Mouse (Mus musculus) v-Abl transformed pro-B cells (cell line): ENCODE results near the gene Renbp.

Source experiments
- in situ Hi-C, 2 experiments: fragments of 400-800 bp; cut with MboI; formaldehyde crosslinking; loops; one replicate each; pipeline ENCODE4 v1.15.1; 2025; ENCODE audit not compliant: unreplicated experiment in 2 of 2

The Renbp gene

DNA sequence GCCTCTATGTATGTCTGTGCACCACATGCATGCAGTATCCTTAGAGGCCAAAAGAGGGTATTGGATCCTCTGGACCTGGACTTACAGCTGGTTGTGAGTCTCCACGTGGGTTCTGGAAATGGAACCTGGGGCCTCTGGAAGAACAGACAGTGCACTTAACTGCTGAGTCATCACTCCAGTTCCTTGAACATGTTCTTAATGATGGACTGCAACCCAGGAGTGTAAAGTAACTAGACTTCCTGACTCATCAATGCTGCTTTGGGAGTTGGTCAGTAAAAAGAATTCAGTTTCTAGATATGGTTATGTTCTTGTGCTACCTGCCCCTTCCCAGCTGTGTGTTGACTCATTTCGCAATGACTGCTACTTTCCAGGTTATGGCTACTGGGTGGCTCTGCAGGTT is 1.2 kb upstream of the Renbp start:
- in situ Hi-C loops = loop anchor here in 1 of 2 experiments (10.0 kb wide), 1 partner anchor 127 kb away; no protein-coding TSS in a partner anchor

DNA sequence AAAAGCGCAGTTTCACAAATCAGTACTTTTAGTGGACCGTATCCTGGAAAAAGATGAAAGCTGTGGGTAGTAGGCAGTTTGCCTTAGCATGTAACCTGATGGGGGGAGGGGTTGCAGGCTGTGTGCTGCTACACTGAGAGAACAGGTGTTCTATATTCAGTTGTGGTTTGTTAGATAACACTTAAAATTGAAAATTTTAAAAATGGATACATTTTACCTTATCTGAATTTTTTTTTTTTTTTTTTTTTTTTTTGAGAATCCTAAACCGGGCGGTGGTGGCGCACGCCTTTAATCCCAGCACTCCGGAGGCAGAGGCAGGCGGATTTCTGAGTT is 8.1 kb downstream of the Renbp start:
- in situ Hi-C loops = no loop called here

DNA sequence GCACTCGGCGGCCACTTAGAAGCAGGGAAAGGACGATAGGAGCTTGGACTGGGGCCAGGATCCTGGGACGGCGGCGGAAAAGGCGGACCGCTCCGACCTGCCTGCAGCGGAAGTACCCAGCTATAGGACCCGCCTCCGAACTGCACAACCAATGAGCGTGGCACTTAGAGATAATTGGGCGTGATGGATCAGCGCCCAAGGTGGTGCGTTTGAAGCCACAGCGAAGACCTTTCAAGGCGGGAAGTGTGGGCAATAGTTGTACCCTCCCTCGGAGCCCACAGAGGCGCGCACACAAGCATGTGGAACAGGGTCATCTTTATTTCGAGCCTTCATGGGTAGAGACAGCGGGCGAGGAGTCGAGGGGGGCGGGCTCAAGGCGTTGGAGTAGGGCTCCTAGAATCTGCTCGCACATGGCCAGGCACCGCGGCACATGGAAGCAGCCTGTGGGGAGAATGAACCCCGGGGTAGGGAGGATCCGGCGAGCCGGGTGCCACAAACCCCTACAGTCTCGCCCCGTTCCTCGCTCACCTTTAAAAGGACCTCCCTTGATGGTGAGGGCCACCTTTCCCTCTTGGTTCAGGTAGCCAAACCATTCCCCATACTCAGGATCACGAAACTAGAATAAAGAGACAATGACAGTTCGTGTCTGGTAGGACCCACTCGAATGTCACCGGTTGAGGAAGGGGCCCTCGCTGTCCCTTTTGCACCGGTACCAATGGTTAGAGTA is 8.7 kb downstream of the Renbp start, which contains the start of the genes Arhgap4 and Naa10:
Gene Arhgap4, minus strand, starts transcription at position 48 of the 727 bp plus-strand sequence.
Gene Naa10, minus strand, starts transcription at position 122 of the 727 bp plus-strand sequence.
- in situ Hi-C loops = no loop called here

DNA sequence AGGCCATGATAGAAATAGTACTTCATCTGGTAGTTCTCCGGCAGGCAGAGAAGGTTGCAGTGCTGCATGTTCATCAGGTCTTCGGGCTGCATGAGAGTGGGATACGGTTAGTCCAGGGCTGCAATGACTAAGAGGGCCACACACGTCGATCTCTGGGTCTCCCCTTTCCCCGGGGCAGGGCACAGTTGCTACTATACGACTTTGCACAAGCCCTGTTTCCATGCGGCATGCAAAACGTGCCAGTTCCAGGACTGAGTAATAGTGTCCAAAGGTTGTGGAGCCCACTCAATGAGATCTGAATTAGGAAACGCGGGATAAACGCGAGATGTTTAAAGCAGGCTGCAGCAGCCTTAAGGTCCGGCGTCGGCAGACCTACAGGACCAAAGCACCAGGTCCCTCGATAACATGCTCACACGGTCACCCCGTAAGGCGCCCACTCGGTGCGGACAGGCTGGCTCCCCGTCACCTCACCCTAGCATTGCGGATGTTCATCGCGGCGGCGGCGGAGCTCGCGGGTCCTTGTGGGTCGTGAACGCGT is 9.3 kb downstream of the Renbp start:
- in situ Hi-C loops = no loop called here

DNA sequence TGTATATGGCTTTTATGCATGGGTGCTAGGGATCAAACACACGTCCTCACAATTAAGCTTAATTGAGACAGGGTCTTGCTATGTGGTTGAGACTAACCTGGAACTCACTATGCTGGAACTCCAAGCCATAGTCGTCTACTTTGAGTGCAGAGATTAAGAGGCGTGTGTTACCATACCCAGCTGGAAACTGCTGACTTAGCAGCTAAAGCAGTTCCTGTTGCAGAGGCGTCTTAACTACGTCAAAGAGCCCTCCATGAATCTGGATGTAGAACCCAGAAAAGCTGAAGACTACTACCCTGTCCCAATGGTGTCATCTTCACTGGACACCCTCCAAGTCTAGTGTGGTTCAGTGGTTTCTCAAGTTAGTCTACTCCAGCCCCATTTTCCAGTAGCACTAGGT is 12.0 kb downstream of the Renbp start:
- in situ Hi-C loops = loop anchor here in 1 of 2 experiments (10.0 kb wide), 1 partner anchor 204 kb away; the partner anchor contains the start of genes Abcd1 and Bcap31

DNA sequence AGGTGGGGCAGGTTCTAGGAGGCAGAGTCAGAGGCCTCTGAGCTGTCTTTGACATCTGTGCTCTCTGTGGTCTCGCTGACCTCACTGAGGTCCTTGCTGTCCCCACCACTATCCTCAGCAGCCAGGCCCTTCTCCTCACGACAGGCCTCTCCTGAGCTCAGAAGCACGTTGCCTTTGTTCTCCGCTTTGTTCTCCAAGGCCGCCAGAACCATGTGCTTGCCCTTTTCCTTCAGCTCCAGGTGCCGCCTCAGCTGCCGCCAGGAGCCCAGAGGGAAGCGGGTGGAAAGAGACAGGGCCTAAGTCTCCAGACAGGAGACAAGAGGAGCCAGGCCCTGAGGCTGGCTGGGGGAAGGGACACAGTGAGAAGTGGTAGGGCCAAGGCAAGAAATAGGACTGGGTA is 13.7 kb downstream of the Renbp start:
- in situ Hi-C loops = loop anchor here in 1 of 2 experiments (10.0 kb wide), 1 partner anchor 202 kb away; the partner anchor contains the start of genes Abcd1 and Bcap31

DNA sequence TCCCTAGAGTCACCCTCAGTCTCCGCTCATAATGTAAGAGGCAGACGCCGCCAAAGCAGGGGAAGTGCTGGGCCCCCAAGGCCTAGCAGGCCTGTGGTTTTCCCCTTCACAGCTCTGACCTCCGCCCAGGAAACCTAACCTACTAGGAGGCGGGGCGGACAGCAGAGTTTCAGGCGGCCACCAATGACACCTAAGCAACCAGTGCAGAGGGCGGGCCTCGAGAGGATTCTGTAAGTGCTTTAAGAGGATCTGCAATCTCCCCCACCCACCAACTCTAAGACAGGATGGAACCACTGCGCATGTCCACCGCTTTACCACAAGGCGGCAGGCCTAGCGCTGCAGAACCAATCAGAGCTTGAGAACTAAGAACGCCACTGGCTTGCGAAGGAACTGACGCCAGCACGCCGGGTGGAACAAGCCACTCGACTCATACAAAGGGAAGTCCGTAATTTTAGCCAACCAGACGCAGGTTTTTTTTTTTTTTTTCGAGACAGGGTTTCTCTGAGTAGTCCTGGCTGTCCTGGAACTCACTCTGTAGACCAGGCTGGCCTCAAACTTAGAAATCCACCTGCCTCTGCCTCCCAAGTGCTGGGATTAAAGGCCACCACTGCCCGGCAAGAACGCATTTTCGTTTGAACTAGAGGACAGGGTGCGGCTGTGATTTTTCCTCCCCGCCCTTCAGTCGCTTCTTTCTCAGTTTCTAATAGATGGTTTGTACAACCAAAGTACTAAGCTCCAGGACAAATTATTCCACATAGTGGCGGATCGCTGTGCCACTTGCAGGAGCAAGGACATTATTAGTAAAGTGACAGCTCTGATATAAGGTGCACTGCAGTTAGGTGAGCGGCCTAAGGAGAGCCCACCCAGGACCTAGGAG is 15.6 kb downstream of the Renbp start:
- in situ Hi-C loops = loop anchor here in 1 of 2 experiments (10.0 kb wide), 1 partner anchor 200 kb away; the partner anchor contains the start of genes Abcd1 and Bcap31

DNA sequence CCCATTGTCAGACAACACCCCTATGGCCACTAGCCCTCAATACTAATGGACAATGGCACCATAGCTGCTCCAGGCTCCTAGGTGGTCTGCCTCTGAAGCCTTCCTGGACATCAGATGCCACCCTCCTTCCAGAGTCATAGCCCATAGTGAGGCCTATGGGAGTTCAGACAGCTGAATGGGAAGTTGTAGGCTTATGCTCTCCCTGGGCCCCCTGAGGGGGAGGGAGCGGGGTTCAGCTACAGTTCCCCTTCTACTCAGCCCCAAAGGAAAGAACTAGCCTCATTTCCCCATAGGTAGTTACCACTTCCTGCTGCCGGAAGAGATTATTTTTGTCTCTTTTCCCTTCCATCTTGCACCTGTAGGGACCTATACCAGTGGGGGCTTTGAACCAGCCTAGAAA is 19.1 kb downstream of the Renbp start:
- in situ Hi-C loops = loop anchor here in 1 of 2 experiments (10.0 kb wide), 1 partner anchor 197 kb away; the partner anchor contains the start of genes Abcd1 and Bcap31

DNA sequence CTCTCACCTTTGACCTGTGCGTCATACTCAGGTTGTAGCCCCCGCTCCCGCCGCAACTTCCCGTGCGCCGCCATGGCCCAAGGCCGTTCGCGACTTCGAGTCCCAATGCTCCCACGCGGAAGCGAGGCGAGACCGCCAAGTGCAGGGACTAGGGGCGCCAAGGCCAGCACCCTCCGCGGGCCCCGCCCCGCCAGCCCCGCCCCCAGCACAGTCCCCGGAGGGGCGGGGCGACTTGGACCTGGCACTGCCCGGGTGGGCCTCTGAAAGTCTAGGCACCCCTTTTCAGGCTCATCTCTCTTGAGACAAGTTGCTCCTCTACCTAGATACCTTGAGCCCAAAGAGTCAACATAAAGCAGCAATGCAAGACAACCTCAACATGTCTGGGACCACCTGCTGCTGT is 19.5 kb downstream of the Renbp start:
- in situ Hi-C loops = loop anchor here in 1 of 2 experiments (10.0 kb wide), 1 partner anchor 196 kb away; the partner anchor contains the start of genes Abcd1 and Bcap31

DNA sequence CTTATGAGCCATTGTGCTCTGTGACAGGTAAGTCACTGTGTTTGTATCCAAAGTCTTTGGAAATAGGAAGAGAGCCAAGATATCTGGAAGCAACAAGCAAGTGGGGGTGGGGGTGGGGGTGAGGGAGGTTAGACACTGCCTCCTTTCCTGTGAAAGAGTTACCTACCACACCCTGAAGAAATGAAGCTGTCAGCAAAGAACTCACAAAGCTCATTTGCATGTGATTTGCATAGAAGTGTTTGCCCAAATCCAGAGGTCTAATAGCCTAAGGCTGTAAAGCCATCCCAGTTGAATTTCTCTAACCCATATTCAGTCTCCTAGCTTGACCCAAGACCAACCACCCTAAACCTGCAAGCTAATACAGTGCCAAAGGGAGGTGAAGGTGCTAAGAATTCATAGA is 20.2 kb downstream of the Renbp start:
- in situ Hi-C loops = loop anchor here in 1 of 2 experiments (10.0 kb wide), 1 partner anchor 196 kb away; the partner anchor contains the start of genes Abcd1 and Bcap31

DNA sequence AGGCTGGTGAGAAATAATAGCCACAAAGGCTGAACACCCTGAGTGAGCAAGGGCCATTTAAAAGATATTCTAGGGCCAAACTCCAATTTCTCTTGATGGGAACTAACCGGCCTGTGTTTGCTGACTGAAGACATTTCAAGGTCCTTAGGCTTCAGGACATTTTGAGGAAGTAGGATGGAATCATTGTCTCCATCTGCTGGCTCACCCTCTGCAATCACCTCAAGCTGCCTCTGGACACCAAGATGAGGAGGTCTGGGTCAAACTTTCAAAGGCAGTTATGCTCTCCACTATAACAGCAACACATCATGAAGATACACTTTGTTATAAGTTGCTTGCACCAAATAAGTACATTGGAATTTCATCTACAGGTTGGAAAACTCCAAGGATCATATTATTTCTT is 20.6 kb downstream of the Renbp start:
- in situ Hi-C loops = loop anchor here in 1 of 2 experiments (10.0 kb wide), 1 partner anchor 195 kb away; the partner anchor contains the start of genes Abcd1 and Bcap31

DNA sequence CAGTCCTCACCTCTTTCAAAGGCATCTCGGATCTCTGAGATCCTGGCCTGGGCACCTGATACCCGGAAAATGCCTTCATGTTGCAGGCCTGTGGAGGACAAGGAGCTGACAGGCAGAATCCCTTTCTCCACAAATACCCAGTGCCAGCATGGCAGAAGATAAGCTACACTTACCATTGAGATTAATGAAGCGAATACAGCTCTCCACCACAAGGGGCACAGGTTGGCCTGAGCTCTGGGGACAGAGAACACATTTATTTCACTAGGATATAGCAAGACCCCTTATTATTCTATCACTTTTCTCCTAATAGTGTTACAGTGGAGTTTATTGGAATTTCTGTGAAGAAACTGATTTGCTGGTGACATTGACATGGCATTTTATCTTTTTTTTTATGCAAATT is 32.7 kb downstream of the Renbp start:
- in situ Hi-C loops = loop anchor here (5.0 to 10.0 kb wide), 2 partner anchors 47 to 49 kb away; no protein-coding TSS in a partner anchor

DNA sequence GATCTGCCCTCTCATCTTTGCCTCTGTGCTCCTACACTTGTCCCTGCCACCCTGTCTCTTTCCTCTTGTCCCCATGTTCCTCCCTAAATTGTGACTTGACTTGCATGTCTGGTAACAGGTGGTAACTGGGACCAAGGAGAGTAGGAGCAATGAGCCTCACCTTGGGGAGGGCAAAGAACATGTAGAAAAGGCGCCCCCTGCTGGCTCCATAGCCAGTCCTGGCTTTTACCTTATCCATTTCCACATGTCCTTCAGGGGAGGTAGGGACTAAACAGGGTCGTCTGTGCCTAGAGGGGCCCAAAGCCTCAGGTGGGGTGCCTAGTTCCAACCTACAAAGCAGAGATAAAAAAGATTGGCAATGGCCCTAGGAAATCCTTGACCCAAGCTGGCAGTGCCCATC is 34.9 kb downstream of the Renbp start, which contains the start of gene L1cam:
Gene L1cam, minus strand, starts transcription at position 387 of the 400 bp plus-strand sequence.
- in situ Hi-C loops = loop anchor here (5.0 to 10.0 kb wide), 2 partner anchors 49 to 52 kb away; no protein-coding TSS in a partner anchor

DNA sequence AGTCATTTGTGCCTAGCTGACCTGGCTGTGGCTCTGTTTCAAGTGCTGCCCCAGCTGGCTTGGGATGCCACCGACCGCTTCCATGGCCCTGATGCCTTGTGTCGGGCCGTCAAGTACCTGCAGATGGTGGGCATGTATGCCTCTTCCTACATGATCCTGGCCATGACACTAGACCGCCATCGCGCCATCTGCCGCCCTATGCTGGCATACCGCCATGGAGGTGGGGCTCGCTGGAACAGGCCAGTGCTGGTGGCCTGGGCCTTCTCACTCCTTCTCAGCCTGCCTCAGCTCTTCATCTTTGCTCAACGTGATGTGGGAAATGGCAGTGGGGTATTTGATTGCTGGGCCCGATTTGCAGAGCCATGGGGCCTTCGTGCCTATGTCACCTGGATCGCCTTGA is 37.8 kb downstream of the Renbp start:
- in situ Hi-C loops = loop anchor here in 1 of 2 experiments (5.0 to 10.0 kb wide), 2 partner anchors 52 to 96 kb away; no protein-coding TSS in a partner anchor

DNA sequence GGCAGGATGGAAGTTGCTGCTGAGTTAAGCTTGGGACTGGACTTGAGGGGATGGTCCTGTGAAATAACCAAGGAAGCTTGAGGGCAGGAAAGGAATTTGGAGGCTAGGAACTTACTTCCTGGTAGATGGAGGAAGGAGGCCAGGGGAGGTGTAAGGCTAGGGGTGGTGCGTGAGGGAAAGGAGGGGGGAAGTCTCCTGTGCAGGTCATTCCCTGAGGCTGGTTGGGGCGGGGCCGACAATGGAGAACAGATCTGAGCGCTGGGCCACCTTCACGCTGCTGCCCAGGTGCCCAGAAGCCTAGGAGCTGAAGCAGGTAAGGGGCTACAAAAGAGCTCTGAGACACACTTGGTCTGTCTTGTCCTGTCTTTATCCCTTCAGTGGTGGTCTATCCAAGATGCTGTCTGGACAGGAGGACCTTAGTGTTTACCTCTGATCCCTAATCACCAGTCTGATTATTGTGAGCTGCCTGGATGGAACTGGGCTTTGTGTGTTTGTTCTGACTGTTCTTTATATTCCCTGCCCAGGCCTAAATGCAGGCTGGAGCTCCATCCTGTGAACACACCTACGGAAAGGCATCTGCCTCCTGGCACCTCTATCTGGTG is 39.0 kb downstream of the Renbp start, which contains the start of gene Avpr2:
Gene Avpr2, plus strand, starts transcription at position 552 of the 602 bp plus-strand sequence.
- in situ Hi-C loops = loop anchor here in 1 of 2 experiments (5.0 to 10.0 kb wide), 2 partner anchors 53 to 94 kb away; no protein-coding TSS in a partner anchor

DNA sequence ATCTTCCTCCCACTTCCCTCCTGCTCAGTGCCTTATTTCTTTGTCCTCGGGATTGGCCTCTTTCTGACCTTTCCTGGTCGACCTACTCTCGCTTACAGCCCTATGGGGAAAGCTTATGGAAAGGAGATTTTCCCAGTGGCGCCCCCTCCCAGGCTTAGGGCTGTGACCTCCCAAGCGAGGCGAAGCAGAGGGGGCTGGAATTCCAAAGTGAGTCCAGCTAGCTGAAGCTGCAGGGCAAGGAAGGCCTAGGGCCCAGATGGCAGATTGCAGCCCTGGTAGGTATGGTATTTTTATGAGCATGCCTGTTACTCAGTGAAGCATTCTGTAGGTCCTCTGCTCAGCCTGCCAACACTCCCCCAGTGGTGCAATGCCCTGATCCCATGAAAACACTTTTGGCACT is 49.2 kb downstream of the Renbp start:
- in situ Hi-C loops = no loop called here

DNA sequence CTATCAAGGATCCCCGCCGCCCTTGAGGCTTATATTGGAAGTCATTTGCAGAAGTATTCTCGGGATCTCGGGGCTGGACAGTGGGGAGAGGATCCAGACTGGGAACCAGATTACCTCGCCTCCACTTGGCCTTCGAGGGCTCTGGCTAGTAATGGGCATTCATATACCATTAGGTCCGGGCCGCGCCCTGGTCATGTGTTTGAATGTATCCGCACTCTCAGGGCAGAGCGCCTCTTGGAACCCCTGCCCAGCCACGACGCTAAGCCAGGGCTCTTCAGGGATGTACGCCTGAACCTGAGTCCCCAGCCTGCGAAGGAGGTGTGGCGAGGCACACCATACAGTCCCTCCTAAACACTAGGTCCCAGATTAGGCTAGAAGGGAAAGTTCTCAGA is 49.6 kb downstream of the Renbp start:
- in situ Hi-C loops = no loop called here

DNA sequence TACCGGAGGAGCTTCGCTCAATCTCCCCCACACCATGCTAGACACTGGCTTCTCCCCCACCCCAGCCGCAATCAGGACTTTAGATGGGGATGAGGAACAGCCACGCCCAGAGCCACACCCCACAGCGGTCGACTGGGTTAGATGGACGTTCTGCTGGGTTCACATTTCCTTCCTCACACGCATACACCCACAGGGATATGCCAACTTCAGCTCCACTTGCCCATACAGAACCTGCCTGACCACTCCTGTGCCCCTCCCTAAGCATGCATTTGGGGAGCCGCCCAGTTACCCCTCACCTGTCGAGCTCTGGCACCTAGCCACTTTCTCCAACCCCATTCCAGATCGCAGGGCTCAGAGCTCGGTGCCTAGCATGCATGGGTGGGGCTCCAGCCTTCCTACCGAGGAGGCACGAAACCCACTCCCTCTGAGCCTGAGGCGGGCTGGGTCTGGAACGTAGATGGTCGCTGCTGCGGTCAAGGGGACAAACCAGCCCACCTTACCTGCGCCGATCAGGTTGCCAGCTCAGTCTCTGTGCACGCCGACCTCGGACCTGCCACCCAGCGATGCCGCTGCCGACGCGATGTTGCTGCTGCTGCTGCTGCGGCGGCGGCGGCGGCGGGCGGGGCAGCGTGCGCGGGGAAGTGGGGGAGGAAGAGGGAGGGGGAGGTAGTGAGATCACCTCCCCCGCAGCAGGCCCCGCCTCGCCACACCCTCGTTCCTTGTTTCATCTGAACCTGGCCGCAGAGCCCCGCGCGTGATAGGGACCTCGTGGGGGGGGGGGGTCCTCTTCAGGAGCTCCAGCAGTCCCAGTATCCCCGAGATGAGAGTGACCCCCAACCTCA is 50.2 kb downstream of the Renbp start:
- in situ Hi-C loops = no loop called here

DNA sequence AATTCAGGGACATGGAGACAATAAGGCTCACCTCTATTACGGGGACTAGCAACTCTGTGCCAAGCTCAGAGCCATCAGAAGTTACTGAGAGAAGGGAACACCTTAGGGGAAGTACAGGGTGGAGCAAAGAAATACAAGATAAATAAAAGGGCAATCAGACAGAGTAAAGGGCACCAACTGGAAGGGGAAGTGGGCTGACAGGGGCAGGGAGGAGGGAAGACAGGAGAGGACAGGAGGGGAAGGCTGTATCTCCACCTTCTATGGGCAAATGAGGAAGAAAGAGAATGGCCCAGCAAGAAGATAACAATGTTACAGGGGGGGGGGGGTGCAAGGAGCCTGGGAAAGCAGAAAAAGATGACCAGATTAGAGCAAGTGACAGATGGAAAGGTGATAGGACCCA is 53.6 kb downstream of the Renbp start:
- in situ Hi-C loops = no loop called here
